Mouse (Mus musculus): ENCODE results near the gene Iqschfp.

Iqschfp gene

GRCm38 (mm10) chr3:68493586-68494295, 601.7 kb downstream of the Iqschfp start:
- CTCF ChIA-PET = no interaction called here

- CTCF ChIA-PET = no interaction called here
These were observed 602.5 kb downstream of the Iqschfp start for GRCm38 (mm10) chr3:68494296-68495095.

GRCm38 (mm10) chr3:68495096-68495735, 603.2 kb downstream of the Iqschfp start:
- CTCF ChIA-PET = no interaction called here

GRCm38 (mm10) chr3:68495736-68496242, 603.8 kb downstream of the Iqschfp start:
- CTCF ChIA-PET = no interaction called here

GRCm38 (mm10) chr3:68496513-68496912, 604.5 kb downstream of the Iqschfp start:
- CTCF ChIA-PET = no interaction called here

- CTCF ChIA-PET = no interaction called here
These were observed 607.6 kb downstream of the Iqschfp start for GRCm38 (mm10) chr3:68499532-68500152.

- CTCF ChIA-PET = no interaction called here
These were observed 612.8 kb downstream of the Iqschfp start for GRCm38 (mm10) chr3:68504838-68505237.

GRCm38 (mm10) chr3:68506769-68507318, 614.8 kb downstream of the Iqschfp start:
- CTCF ChIA-PET = no interaction called here

GRCm38 (mm10) chr3:68508629-68509028, 616.6 kb downstream of the Iqschfp start:
- CTCF ChIA-PET = interaction anchor here (0.6 kb wide), 1 partner anchor 943 kb away, joined by 9 read pairs; no protein-coding TSS in a partner anchor

- CTCF ChIA-PET = no interaction called here
These were observed 618.8 kb downstream of the Iqschfp start for GRCm38 (mm10) chr3:68510872-68511271.

- CTCF ChIA-PET = no interaction called here
These were observed 619.7 kb downstream of the Iqschfp start for GRCm38 (mm10) chr3:68511744-68512143.

- CTCF ChIA-PET = no interaction called here
These were observed 620.3 kb downstream of the Iqschfp start for GRCm38 (mm10) chr3:68512327-68512726.

- CTCF ChIA-PET = no interaction called here
These were observed 621.5 kb downstream of the Iqschfp start for GRCm38 (mm10) chr3:68513340-68514119.

GRCm38 (mm10) chr3:68514120-68514497, 622.1 kb downstream of the Iqschfp start:
- CTCF ChIA-PET = no interaction called here

- CTCF ChIA-PET = no interaction called here
These were observed 622.7 kb downstream of the Iqschfp start for GRCm38 (mm10) chr3:68514717-68515116.

- CTCF ChIA-PET = no interaction called here
These were observed 624.5 kb downstream of the Iqschfp start for GRCm38 (mm10) chr3:68516393-68517081.

- CTCF ChIA-PET = no interaction called here
These were observed 625.2 kb downstream of the Iqschfp start for GRCm38 (mm10) chr3:68517236-68517635.

- CTCF ChIA-PET = no interaction called here
These were observed 626.0 kb downstream of the Iqschfp start for GRCm38 (mm10) chr3:68518041-68518440.

GRCm38 (mm10) chr3:68518586-68518985, 626.6 kb downstream of the Iqschfp start:
- CTCF ChIA-PET = no interaction called here

- CTCF ChIA-PET = no interaction called here
These were observed 633.4 kb downstream of the Iqschfp start for GRCm38 (mm10) chr3:68525361-68525878.
